Mouse (Mus musculus) heart, embryonic 14.5 days (tissue): Measurements from ENCODE around the gene Rnf208. TPM values are rescaled to one million over a fixed set of nuclear protein-coding genes. Genes with fewer than 3 reads are reported as not detected.

Experiments used
- ATAC-seq: fragments of 200-750 bp; cut with Nextera tagmentation; 2 replicates; pipeline ENCODE4 v1.8.0; 2017; ENCODE audit warnings: low read depth, moderate TSS enrichment; ENCODE audit not compliant: insufficient number of reproducible peaks, insufficient read depth, low FRiP score
- H3K27ac ChIP-seq, 2 experiments: fragments of 200-500 bp in 1 of 2; fragments of 300-500 bp in 1 of 2; sonication (generic) in 1 of 2; replicated peaks in 1 of 2; 2 replicates each; pipeline ENCODE4 v1.5.1; 2012 to 2014; ENCODE audit warnings: low read depth in 2 of 2, low read length in 2 of 2, control low read depth in 1 of 2, mild to moderate bottlenecking in 1 of 2, mixed read lengths in 1 of 2; ENCODE audit not compliant: control insufficient read depth in 1 of 2, insufficient read depth in 1 of 2
- H3K27me3 ChIP-seq: fragments of 300-500 bp; sonication (generic); 2 replicates; pipeline ENCODE4 v1.6.1; 2014; ENCODE audit warnings: mild to moderate bottlenecking, low read length, control low read depth; ENCODE audit not compliant: control insufficient read depth, insufficient read depth
- H3K36me3 ChIP-seq: fragments of 300-500 bp; sonication (generic); 2 replicates; pipeline ENCODE4 v1.6.1; 2014; ENCODE audit warnings: mild to moderate bottlenecking, control low read depth, low read length, mixed read lengths; ENCODE audit not compliant: control insufficient read depth, insufficient read depth
- H3K4me1 ChIP-seq, 2 experiments: fragments of 200-500 bp in 1 of 2; fragments of 300-500 bp in 1 of 2; sonication (generic) in 1 of 2; 2 replicates each; pipeline ENCODE4 v1.6.1; 2012 to 2014; ENCODE audit warnings: low read length in 2 of 2, control low read depth in 1 of 2, mixed read lengths in 1 of 2; ENCODE audit not compliant: control insufficient read depth in 2 of 2, insufficient read depth in 2 of 2
- H3K4me2 ChIP-seq: fragments of 300-500 bp; sonication (generic); 2 replicates; pipeline ENCODE4 v1.6.1; 2014; ENCODE audit warnings: mild to moderate bottlenecking, low read length
- H3K4me3 ChIP-seq, 2 experiments: fragments of 200-500 bp in 1 of 2; fragments of 300-500 bp in 1 of 2; sonication (generic) in 1 of 2; 2 replicates each; pipeline ENCODE4 v1.5.1; 2012 to 2014; ENCODE audit warnings: low read length in 2 of 2, mild to moderate bottlenecking in 2 of 2, control low read depth in 1 of 2, low read depth in 1 of 2, moderate library complexity in 1 of 2; ENCODE audit not compliant: control insufficient read depth in 1 of 2, insufficient read depth in 1 of 2
- H3K9ac ChIP-seq: fragments of 300-500 bp; sonication (generic); 2 replicates; pipeline ENCODE4 v1.6.1; 2014; ENCODE audit warnings: mild to moderate bottlenecking, low read length
- H3K9me3 ChIP-seq: fragments of 300-500 bp; sonication (generic); 2 replicates; pipeline ENCODE4 v1.6.1; 2016; ENCODE audit warnings: low read length, control low read depth; ENCODE audit not compliant: control insufficient read depth
- WGBS: fragments of 180-500 bp; shearing (Covaris S2); extraction: QIAGEN DNeasy Blood & Tissue Kit; methylation state at CpG from one replicate; pipeline ENCODE4 v1.1.7; 2014; 5-methylcytosine and 5-hydroxymethylcytosine counted together
- polyA plus RNA-seq: library from polyadenylated mRNA; unstranded; fragments of >200 nt; fragmentation: Nextera tagmentation; extraction: Ambion mirVana; gene quantifications from 2 replicates; pipeline ENCODE4 v1.2.1, GENCODE M21; 2014

The Rnf208 gene
- 5.3 and 8.0 TPM in 2 replicates for polyA plus RNA-seq

GRCm38 (mm10) chr2:25242101-25242506 lies at the start of gene Rnf208, which contains the start of gene Cysrt1:
Gene Rnf208 (plus strand): TSS chr2:25242255.
Gene Cysrt1 (minus strand): TSS chr2:25242452.
- under 1% methylated on average over 55 of the region's 59 CpGs for WGBS
- Histone ChIP-seq H3K4me1 (peaks cover 8 to 18% of the 10 kb centered on the region in 2 experiments), H3K27me3 (peaks cover 28% of the 10 kb centered on the region), H3K36me3 (peaks cover under 1% of the 10 kb centered on the region; the same call in 1 of the 2 replicates), H3K4me3 (peak within 1 kb of the TSS; percentile 47 to 53), H3K4me2 (peak within 1 kb of the TSS; percentile 98), H3K9ac (peak within 1 kb of the TSS; percentile 77), H3K9me3 (no peaks in the 10 kb centered on the region), H3K27ac (no peak within 1 kb of the TSS)
- ATAC-seq = no peak

GRCm38 (mm10) chr2:25193330-25193770 lies 48.7 kb upstream of the Rnf208 start:
- Histone ChIP-seq H3K36me3 (peaks cover 4% of the 10 kb centered on the region; the same call in 1 of the 2 replicates), H3K9me3 (no peaks in the 10 kb centered on the region), H3K9ac (peak overlapping the region; percentile 30; the same call in 1 of the 2 replicates), H3K27me3 (peaks cover 5% of the 10 kb centered on the region), H3K4me1 (peaks cover 9 to 24% of the 10 kb centered on the region in 2 experiments; a peak in 3 of 4 replicates), H3K4me2 (peak overlapping the region; percentile 72), H3K27ac (peak overlapping the region in 1 of 2 experiments; percentile 59; a peak in 2 of 4 replicates), H3K4me3 (no peak overlapping the region)
- ATAC-seq = peak; percentile 54
- WGBS = 2% methylated on average over 6 of the region's 6 CpGs

GRCm38 (mm10) chr2:25194006-25194405 lies 48.0 kb upstream of the Rnf208 start:
- peaks cover 5% of the 10 kb centered on the region for H3K27me3 ChIP-seq
- H3K9ac ChIP-seq = peak overlapping the region; percentile 30; the same call in 1 of the 2 replicates
- no peak overlapping the region for H3K4me3 ChIP-seq
- no peak for ATAC-seq
- 64% methylated on average over 5 of the region's 5 CpGs for WGBS
- no peaks in the 10 kb centered on the region for H3K9me3 ChIP-seq
- peak overlapping the region; percentile 72; the same call in 1 of the 2 replicates for H3K4me2 ChIP-seq
- H3K27ac ChIP-seq = peak overlapping the region in 1 of 2 experiments; percentile 59; a peak in 2 of 4 replicates
- peaks cover 9 to 26% of the 10 kb centered on the region in 2 experiments; a peak in 3 of 4 replicates for H3K4me1 ChIP-seq
- peaks cover 9% of the 10 kb centered on the region for H3K36me3 ChIP-seq

- peaks cover 15% of the 10 kb centered on the region for H3K36me3 ChIP-seq
- ATAC-seq = no peak
- H3K27ac ChIP-seq = no peak overlapping the region
- peaks cover 5% of the 10 kb centered on the region for H3K27me3 ChIP-seq
- no peaks in the 10 kb centered on the region for H3K9me3 ChIP-seq
- 74% methylated on average over 17 of the region's 17 CpGs for WGBS
- peak overlapping the region; percentile 72 for H3K4me2 ChIP-seq
- H3K4me3 ChIP-seq = 0 out of 4 replicates have a peak overlapping the region, but pooled peaks of 1 of the 2 experiments have one; percentile 42
- H3K9ac ChIP-seq = no peak overlapping the region
- H3K4me1 ChIP-seq = peaks cover 9 to 26% of the 10 kb centered on the region in 2 experiments; a peak in 3 of 4 replicates
Measured at GRCm38 (mm10) chr2:25194486-25195171, 47.4 kb upstream of the Rnf208 start.

- no peaks in the 10 kb centered on the region for H3K9me3 ChIP-seq
- peak overlapping the region; percentile 35 to 42 for H3K4me3 ChIP-seq
- peaks cover 5% of the 10 kb centered on the region for H3K27me3 ChIP-seq
- H3K4me1 ChIP-seq = peaks cover 9 to 26% of the 10 kb centered on the region in 2 experiments; a peak in 3 of 4 replicates
- peak overlapping the region; percentile 66 for H3K9ac ChIP-seq
- H3K4me2 ChIP-seq = peak overlapping the region; percentile 72
- peak overlapping the region; percentile 65 to 82; a peak in 3 of 4 replicates for H3K27ac ChIP-seq
- no peak for ATAC-seq
- peaks cover 24% of the 10 kb centered on the region for H3K36me3 ChIP-seq
- WGBS = 18% methylated on average over 55 of the region's 55 CpGs
Measured at GRCm38 (mm10) chr2:25195211-25196156, 46.6 kb upstream of the Rnf208 start.

DNA sequence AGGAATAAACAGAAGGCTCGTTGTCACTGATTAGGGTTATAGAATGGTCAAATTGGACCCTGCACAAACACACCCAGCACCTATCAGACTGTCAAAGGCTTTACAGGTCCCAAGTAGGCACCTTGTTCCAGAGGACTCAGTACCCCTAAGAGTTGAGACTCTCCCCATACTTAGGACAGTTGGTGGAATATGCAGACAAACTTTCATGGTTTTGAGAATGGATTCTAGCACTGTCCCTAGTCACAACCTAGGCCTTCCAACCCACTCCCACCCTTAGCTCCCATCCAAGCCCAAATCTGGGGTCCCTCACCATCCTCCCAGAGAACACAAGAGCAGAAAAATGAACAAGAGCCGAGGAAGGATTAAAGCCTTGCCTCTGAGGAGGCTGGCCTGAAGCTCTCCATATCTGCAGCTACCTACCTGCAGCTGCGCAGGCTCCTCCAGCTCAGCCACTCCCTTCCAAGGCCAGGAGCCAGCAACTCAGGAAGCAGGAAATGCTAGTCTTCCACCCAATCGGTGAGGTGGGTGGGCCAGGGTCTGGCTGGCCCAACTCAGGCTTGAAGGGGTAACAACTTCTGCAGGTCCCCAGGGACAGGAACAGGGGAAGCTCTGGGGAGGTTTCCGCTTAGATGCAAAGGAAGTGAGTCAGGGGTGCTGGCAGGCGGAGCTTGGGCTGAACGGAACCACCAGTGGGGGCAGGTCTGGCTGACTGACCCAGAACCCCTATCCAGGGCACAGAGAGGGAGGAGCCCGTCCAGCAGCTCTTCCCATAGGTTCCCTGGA lies 45.7 kb upstream of the Rnf208 start, which contains the start of gene Tor4a:
Tor4a (minus strand) TSS at position 715 of the 783 bp plus-strand sequence.
- Histone ChIP-seq H3K9ac (peak within 1 kb of the TSS; percentile 66), H3K4me3 (peak within 1 kb of the TSS; percentile 35 to 42), H3K4me1 (peaks cover 9 to 26% of the 10 kb centered on the region in 2 experiments; a peak in 3 of 4 replicates), H3K27me3 (peaks cover 5% of the 10 kb centered on the region), H3K9me3 (no peaks in the 10 kb centered on the region), H3K36me3 (peaks cover 33% of the 10 kb centered on the region), H3K27ac (peak within 1 kb of the TSS; percentile 75 to 82), H3K4me2 (peak within 1 kb of the TSS; percentile 72)
- peak; percentile 75 for ATAC-seq
- WGBS = 7% methylated on average over 8 of the region's 8 CpGs
